Mouse (Mus musculus): ENCODE results near the gene Ccdc51. TPM values are rescaled to one million over a fixed set of nuclear protein-coding genes. Genes with fewer than 3 reads are reported as not detected.
"Not testable (repeated sequence)": the region's sequence is repeated elsewhere in the genome, so short reads cannot be mapped to it uniquely, and the experiment has no call there.

Ccdc51 gene
- polyA plus RNA-seq, 1 experiment: 7.7 TPM

- Histone ChIP-seq H3K27ac (ENCODE audit: insufficient read depth, low read length) (no peak overlapping the region), H3K4me3 (replicated peaks; ENCODE audit: insufficient read depth, low read depth, low read length) (no peak overlapping the region), H3K4me1 (ENCODE audit: control insufficient read depth, insufficient read depth, low read length) (no peaks in the 10 kb centered on the region), H3K27me3 (ENCODE audit: control insufficient read depth, insufficient read depth, low read length) (no peaks in the 10 kb centered on the region)
- DNase-seq: no peak
- WGBS: 70% methylated on average over 4 of the region's 4 CpGs
- TF ChIP-seq CTCF (IDR thresholded peaks at IDR 0.05; ENCODE audit: borderline replicate concordance, insufficient read depth, low read depth, low read length): no peak
- TF ChIP-seq POLR2A (IDR thresholded peaks at IDR 0.05; ENCODE audit: borderline replicate concordance, insufficient read depth, low read length): no peak
Observed at GRCm38 (mm10) chr9:109127076-109127475, 44.8 kb downstream of the Ccdc51 start.

GRCm38 (mm10) chr9:109128211-109128610 is 45.9 kb downstream of the Ccdc51 start:
- Histone ChIP-seq H3K4me3 (replicated peaks; ENCODE audit: insufficient read depth, low read depth, low read length) (no peak overlapping the region), H3K27me3 (ENCODE audit: control insufficient read depth, insufficient read depth, low read length) (no peaks in the 10 kb centered on the region), H3K27ac (ENCODE audit: insufficient read depth, low read length) (no peak overlapping the region), H3K4me1 (ENCODE audit: control insufficient read depth, insufficient read depth, low read length) (no peaks in the 10 kb centered on the region)
- TF ChIP-seq CTCF (IDR thresholded peaks at IDR 0.05; ENCODE audit: borderline replicate concordance, insufficient read depth, low read depth, low read length) (no peak), POLR2A (IDR thresholded peaks at IDR 0.05; ENCODE audit: borderline replicate concordance, insufficient read depth, low read length) (no peak)
- DNase-seq: no peak
- 53% methylated on average over 3 of the region's 3 CpGs for WGBS

- H3K4me3 ChIP-seq (replicated peaks; ENCODE audit: insufficient read depth, low read depth, low read length): no peak overlapping the region
- TF ChIP-seq CTCF (IDR thresholded peaks at IDR 0.05; ENCODE audit: borderline replicate concordance, insufficient read depth, low read depth, low read length): no peak
- no peak for TF ChIP-seq POLR2A (IDR thresholded peaks at IDR 0.05; ENCODE audit: borderline replicate concordance, insufficient read depth, low read length)
- H3K27ac ChIP-seq (ENCODE audit: insufficient read depth, low read length): no peak overlapping the region
- no peak for DNase-seq
- 84% methylated on average over 5 of the region's 5 CpGs for WGBS
- no peaks in the 10 kb centered on the region for H3K4me1 ChIP-seq (ENCODE audit: control insufficient read depth, insufficient read depth, low read length)
- no peaks in the 10 kb centered on the region for H3K27me3 ChIP-seq (ENCODE audit: control insufficient read depth, insufficient read depth, low read length)
Observed at GRCm38 (mm10) chr9:109130076-109130475, 47.8 kb downstream of the Ccdc51 start.

GRCm38 (mm10) chr9:109140414-109140813 is 58.1 kb downstream of the Ccdc51 start:
- H3K27me3 ChIP-seq (ENCODE audit: control insufficient read depth, insufficient read depth, low read length); H3K4me3 ChIP-seq (replicated peaks; ENCODE audit: insufficient read depth, low read depth, low read length); DNase-seq; H3K27ac ChIP-seq (ENCODE audit: insufficient read depth, low read length); H3K4me1 ChIP-seq (ENCODE audit: control insufficient read depth, insufficient read depth, low read length): not testable (repeated sequence)
- 68% methylated on average over 4 of the region's 4 CpGs for WGBS

Other genes with a start within 250 kb of the Ccdc51 start
- 22.6 and 28.2 TPM in 2 replicates for gene Slc26a6, start 229.2 kb upstream of the Ccdc51 start, polyA plus RNA-seq (2012; rRNA removed)
- gene Tmem89, start 167.9 kb upstream of the Ccdc51 start, polyA plus RNA-seq (2012; rRNA removed): 0.39 and 0.92 TPM in 2 replicates
- 672 and 690 TPM in 2 replicates for gene Uqcrc1, start 145.9 kb upstream of the Ccdc51 start, polyA plus RNA-seq (2012; rRNA removed)
- gene Col7a1, start 128.9 kb upstream of the Ccdc51 start, polyA plus RNA-seq (2012; rRNA removed): 11.3 and 14.1 TPM in 2 replicates
- 0.47 and 0.48 TPM in 2 replicates for gene Ucn2, start 96.5 kb upstream of the Ccdc51 start, polyA plus RNA-seq (2012; rRNA removed)
- gene Pfkfb4, start 90.7 kb upstream of the Ccdc51 start, polyA plus RNA-seq (2012; rRNA removed): 17.5 and 20.1 TPM in 2 replicates
- gene Shisa5, start 43.9 kb upstream of the Ccdc51 start, polyA plus RNA-seq (2012; rRNA removed): 75.0 and 79.8 TPM in 2 replicates
- 39.9 and 40.4 TPM in 2 replicates for gene Trex1, start 22.8 kb upstream of the Ccdc51 start, polyA plus RNA-seq (2012; rRNA removed)
- gene Atrip, start 8.4 kb upstream of the Ccdc51 start, polyA plus RNA-seq (2012; rRNA removed): 38.0 and 39.1 TPM in 2 replicates
- 144 and 152 TPM in 2 replicates for gene Tma7, start 94 bp downstream of the Ccdc51 start, polyA plus RNA-seq (2012; rRNA removed)
- gene Plxnb1, start 12.9 kb downstream of the Ccdc51 start, polyA plus RNA-seq (2012; rRNA removed): 26.4 and 26.6 TPM in 2 replicates
- not detected in 2 replicates for gene Fbxw21, start 79.5 kb downstream of the Ccdc51 start, polyA plus RNA-seq (2012; rRNA removed)
- not detected in 2 replicates for gene Fbxw13, start 113.5 kb downstream of the Ccdc51 start, polyA plus RNA-seq (2012; rRNA removed)
- not detected in 2 replicates for gene Fbxw20, start 152.3 kb downstream of the Ccdc51 start, polyA plus RNA-seq (2012; rRNA removed)
- gene Fbxw14, start 205.2 kb downstream of the Ccdc51 start, polyA plus RNA-seq (2012; rRNA removed): not detected in 2 replicates